Mouse (Mus musculus): ENCODE measurements around the gene Ankrd35.

DNA sequence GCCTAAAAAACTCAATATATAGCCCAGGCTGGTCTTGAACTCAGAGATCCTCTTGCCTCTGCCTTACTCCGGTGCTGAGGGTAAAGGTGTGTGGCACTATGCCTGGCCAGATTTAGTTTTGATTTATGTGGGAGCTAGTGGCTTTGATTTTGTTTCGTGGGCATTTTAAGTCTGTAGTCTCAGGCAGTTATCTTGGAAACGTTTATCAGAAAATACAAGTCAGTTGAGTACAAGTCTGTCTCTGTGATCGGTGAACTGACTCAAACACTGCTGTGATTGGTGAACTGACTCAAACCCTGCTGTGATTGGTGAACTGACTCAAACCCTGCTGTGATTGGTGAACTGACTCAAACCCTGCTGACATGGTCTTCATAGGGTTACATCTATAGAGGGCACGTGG, 60.9 kb downstream of the Ankrd35 start:
- TF ChIP-seq CTCF (IDR thresholded peaks at IDR 0.05; ENCODE audit: insufficient read depth, low read length): no peak
- TF ChIP-seq POLR2A (IDR thresholded peaks at IDR 0.05; ENCODE audit: borderline replicate concordance, extremely low read depth, low read depth, low read length): no peak
